Mouse (Mus musculus) cerebellum, postnatal 10 days (tissue): Measurements from ENCODE around the gene Fam196a.

Experiments
- DNase-seq, 2 experiments: peaks; one replicate each; pipeline ENCODE4 v3.0.0; 2021; ENCODE audit warnings: mixed read lengths in 2 of 2

Gene Fam196a

GRCm38 (mm10) chr7:134937927-134938609 lies at the start of gene Fam196a:
Gene Fam196a (minus strand): TSS chr7:134938430.
- peak; percentile 70 to 78 for DNase-seq

DNA sequence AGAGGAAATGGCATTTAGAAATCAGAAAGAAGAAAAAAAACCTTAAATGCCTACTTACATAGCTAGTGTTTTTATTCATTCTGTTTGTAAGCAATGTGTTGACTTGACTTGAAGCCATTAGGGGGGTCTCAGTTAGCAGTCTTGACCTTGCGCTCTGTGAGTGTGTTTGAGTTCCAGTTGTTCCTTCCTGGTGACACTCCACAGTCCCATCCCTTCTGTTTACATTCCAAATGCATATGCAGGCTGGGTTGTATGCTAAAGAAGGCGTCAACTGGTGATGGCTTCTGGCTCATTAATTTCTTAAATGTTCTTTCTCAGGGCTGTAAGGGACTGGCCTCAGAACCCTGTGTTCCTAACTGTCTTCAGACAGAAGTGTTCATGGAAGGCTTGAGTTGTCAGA lies 23.4 kb upstream of the Fam196a start:
- no peak for DNase-seq

DNA sequence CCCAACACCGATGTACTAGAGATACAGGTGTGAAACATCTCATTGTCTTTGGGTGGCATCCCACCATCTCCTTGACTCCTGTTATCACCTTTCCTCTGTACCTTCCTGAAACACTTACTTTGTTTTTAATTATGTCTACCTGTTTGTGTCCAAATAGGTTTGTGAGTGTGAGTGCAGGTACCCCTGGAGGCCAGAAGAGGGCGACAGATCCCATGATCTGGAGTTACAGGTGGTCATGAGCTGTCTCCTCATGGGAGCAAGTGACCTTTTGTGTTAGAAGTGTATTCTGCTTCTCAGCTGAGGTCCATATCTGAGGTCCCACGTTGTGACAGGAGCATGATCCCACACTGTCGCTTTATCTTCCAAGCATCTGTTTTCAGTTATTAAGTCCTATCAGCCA lies 22.6 kb upstream of the Fam196a start:
- DNase-seq = peak; percentile 26 to 40

- peak; percentile 74 to 86 for DNase-seq
Observed at GRCm38 (mm10) chr7:134959086-134959485, 20.9 kb upstream of the Fam196a start.

DNA sequence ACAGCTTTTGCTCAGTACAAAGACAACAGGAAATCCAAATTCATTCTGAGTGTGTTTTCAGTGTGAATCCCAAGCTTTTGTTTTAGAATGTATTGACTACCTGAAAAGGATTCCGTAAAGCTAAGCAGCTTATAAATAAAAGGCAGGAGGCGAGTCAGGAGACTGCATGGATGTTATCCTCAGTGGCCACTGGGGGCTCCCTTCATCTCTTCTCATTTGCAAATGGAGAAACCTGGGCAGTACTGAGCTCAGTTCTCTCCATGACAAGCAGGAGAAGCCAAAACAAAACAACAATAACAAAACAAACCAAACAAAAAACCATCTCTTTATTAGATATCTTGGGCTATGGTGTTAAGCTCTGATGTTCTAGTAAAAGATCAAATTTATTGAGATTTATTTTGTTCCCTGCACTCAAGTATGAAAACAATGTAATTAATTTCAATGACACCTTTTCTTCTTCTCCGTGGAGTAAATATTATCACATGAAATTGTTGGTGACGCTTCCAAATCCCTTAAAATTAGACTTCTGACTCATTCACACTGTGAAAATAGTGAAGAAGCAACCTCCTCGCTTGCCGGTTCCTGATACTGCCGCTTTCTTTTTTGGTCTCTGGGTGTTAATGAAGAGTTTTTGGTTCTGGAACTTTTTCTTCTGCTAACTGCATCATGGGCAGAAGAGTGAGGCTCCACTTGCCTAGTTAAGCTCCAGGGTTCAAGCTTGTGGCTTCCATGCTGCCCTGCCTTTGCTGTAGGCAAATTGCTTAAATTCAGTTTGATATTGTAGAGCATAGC lies 7.9 kb upstream of the Fam196a start:
- peak; percentile 45 to 50 for DNase-seq

DNA sequence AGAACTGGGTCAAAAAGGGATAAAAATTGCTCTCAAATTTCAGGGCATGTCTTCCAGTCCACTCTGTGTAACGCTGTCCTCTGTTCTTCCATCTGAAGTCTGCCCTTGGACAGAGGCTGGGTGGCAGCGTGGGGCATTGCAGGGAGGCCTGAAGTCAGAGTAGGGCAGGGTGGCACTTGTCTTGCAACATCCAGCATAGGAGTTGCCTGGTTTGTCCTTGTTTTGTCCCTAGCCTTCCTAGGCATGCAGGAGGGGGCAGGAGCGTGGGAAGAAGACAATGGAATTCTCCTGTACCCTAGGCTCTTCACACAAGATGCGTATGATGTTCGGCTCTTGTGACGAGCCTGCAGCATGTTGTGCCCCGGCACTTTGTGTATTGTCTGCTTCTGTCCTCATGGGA lies 5.5 kb upstream of the Fam196a start:
- no peak for DNase-seq

DNA sequence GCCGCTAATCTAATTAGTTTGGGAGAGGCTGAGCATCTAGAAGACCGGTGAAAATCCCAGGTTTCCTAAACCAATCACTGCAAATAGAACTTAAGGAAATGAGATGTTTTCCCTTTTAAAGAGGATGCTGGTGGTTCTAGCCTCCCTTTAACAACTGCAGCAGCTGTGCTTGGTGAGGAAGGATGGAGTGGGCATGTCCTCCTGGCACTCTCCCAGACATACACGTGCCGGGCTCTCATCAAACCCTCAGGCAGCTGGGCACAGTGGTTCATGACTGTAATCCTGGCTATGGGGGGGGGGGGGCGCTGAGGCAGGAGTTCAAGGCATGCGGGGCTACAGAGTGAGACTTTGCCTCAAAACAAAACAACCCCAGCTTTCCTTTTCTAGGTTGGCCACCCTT lies 4.8 kb upstream of the Fam196a start:
- peak in 1 of 2 experiments; percentile 26 for DNase-seq

DNA sequence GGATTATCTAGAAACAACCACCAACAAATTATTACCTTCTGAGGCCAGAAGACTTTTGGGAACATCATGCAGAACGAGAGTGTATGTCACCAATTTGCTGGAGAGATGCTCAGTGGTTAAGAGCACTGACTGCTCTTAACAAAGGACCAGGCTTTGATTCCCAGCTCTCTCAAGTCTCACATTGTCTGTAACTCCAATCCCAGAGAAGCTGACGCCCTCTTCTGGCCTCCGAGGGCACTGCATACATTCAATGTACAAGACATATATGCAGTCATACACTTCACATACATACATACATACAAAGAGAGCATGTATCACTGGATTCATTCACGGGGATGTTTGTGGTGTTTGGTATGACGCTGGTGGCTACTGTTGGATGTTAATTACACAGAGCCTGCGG lies 3.7 kb upstream of the Fam196a start:
- DNase-seq = no peak

DNA sequence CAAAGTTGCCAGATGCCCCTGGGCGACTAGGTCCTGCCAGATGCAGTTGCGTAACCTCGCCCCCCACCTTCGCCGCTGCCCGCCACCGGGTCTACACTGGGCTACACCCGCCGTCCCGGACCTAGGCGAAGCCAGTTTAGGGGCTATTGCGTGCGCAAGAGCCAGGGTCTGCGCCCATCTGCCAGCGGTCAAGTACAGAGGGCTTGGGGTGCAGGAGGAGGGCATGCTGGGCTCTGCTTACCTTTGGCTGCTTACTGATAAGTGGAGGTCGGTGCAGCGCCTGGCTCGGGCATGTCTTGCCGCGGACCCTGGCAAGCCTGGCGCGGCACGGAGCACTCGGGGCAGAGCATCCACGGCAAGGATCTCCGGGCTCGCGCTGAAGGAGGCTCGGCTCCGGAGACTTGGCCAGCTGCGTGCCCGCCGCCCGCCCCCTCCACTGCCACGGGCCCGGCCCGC lies 731 bp downstream of the Fam196a start:
- peak; percentile 57 to 62 for DNase-seq

DNA sequence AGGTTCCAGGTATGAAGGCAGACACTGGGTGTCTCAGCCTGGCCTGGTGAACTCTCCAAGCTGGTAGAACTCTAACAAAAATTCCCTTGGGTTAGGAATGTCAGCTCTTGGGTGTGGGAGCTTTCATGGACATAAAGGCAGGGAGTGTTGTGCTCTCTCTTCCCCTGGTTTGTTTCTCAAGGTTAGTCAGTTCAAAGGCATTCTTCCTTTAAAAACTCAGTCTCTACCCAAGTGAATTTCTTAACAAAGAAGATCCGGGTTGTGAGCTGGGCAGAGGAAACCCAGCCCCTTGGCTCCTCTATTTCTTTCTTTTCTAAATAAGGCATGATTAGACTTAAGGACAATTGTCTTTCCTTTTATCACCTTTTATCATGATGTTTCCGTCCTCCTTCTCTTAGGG lies 6.3 kb downstream of the Fam196a start:
- no peak for DNase-seq

DNA sequence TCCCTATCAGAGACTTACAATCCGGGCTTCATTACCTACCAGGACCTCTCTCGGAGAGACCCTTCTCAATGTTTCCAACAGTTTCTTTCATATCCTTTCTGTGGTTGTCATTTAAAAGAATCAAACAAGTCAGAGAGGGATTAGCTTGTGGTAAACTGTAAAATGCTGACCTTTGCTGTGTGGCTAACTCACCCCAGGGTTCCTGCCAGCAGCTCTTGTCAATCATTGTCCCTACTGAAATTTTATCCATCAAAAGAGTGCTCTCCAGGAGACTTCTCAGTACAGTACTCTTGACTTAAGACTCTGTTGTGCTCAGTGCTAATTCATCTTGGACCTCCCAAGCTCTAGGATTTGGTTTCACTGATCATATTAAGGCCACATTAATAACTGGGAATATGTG lies 36.2 kb downstream of the Fam196a start:
- DNase-seq = no peak

- DNase-seq = no peak
Observed at GRCm38 (mm10) chr7:134899462-134899861, 38.8 kb downstream of the Fam196a start.

DNA sequence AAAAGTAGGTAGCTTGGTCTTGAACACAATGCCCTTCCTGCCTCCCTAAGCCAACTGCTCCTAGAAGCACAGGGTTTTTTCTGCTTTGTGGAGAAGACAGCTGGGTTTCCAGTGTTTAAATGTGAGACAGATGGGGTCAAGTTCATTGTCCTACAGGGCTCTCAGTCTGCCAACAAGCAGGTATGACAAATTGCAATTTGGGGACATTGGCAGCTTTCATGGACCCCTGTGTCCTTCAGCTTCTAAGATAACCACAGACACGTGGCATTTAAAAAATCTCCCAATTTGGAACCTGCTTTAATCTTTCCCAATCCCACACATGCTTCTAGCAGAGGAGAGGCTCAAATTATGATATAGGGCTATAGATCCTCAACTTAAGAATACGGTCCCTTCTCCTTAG lies 43.6 kb downstream of the Fam196a start:
- DNase-seq = peak; percentile 23 to 50

GRCm38 (mm10) chr7:134892972-134893371 lies 45.3 kb downstream of the Fam196a start:
- DNase-seq = peak; percentile 48 to 59

GRCm38 (mm10) chr7:134892449-134892871 lies 45.8 kb downstream of the Fam196a start:
- no peak for DNase-seq

DNA sequence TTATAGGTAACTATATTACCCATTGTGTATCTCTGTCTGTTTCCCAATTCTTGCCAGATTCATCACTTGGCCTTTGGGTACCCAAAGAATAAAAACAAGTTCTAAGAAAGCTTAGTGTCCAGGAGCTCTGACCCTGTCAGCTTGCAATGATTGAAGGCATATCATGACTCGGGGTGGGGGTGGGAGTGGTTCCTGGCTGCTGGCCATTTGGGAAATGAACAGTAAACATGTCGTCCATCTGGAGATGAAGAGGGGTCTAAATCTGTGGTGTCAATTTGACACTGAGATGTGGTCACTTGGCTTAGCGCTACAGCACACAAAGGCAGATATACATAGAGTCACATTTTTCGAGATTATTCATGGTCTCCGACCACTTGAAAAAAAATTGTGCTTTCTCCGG lies 54.7 kb downstream of the Fam196a start:
- DNase-seq = peak; percentile 54 to 60

DNA sequence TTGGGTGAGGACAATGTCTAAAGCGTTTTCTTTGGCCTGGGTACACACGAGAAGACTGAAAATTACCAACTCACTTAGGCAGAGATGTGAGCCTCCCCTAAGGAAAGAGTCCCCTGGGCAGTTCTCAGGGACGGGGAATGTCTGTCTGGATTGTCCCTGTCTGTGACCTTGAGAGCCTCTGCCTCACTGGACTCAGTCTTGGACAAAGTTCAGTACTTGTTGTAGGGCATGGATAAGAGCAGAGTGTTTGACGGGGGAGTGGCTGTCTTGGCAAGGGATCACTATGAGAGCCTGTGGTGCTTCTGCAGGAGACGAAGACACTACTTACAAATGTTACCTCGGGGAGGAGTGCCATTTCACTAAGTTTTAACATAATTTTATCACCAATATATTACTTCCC lies 57.8 kb downstream of the Fam196a start:
- DNase-seq = no peak

- no peak for DNase-seq
Observed at GRCm38 (mm10) chr7:134878985-134879384, 59.2 kb downstream of the Fam196a start.

DNA sequence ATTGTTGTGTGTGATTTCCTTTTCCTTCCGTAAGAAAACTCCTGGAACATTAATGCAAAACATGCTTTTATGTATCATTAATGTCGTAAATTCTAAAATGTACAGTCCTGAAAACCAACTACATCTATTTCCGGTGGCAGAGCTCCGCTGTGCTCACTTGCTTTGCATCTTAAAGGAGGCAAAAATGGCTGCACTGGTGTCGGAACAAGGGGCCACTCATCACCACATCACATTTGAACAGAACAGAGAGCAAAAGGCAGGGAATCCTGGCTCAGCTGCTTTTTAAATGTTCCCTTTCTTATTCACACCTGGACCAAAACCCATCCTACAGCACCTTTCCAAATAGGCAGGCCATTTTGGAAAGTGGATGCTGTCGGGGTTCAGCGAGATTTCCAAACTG lies 65.2 kb downstream of the Fam196a start:
- DNase-seq = no peak

GRCm38 (mm10) chr7:134872511-134872910 lies 65.7 kb downstream of the Fam196a start:
- no peak for DNase-seq

GRCm38 (mm10) chr7:134864175-134864574 lies 74.1 kb downstream of the Fam196a start:
- DNase-seq = no peak

GRCm38 (mm10) chr7:134862000-134862399 lies 76.2 kb downstream of the Fam196a start:
- DNase-seq = no peak

- DNase-seq = peak; percentile 69 to 84
Observed at GRCm38 (mm10) chr7:134842751-134843150, 95.5 kb downstream of the Fam196a start.

DNA sequence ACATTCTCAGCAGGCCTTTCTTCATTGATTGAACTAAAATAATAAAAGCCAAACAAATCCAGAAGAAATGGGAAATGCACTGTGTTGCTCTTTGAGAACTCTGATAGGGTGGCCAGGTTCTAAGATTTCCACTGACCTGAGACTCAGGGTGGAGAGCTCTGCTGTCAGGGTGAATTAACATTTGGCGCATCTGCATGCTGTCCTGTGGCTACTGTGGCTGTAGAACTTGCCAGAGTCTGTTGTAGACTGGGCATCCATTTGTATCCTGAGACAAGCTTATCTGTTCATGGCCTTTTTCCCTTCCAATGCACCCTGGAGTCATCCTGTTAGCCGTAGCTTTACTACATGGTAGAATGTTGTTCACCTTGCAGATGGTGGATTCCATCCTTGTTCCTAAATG lies 98.2 kb downstream of the Fam196a start:
- peak; percentile 64 to 79 for DNase-seq
